18 mouse cellular contexts compared by ENCODE assay signal in the genomic region with DNA sequence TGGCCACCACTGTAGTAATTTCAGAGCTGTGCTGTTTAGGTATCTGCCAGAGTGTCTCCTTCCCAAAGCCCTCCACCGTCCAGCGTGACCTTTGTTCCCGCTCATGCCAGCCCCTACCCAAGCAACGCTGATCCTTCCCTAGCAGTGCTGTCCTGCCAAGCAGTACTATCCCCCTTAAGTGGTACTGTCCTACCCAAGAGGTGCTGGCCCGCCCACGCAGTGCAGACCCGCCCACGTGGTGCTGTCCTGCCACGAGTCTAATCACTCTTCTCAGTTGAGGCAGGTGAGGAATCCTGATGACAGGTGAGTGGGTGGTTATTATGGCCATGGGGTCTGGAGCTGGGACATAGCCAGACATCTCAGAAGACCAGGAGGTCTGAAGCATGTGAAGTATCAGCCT. TPM values are rescaled to one million over a fixed set of nuclear protein-coding genes. Genes with fewer than 3 reads are reported as not detected.
A peak's percentile ranks its signal among the peaks of the same experiment; 100 is the strongest.
DNase-seq lines count a peak whose midpoint lies in the region; ATAC-seq lines count a peak whose summit lies in the region.
"Had no signal": no experiment of that assay in that cellular context is flagged by ENCODE, and none has a peak within 500 bp of the region (broad histone marks: within the 10 kb centered on the region; RNA-seq: fewer than 3 reads in every experiment).

No protein-coding gene starts in this region.

- ATAC-seq in cerebellum, adult (ENCODE audit: insufficient number of reproducible peaks, low FRiP score, low TSS enrichment), result no peak
- ATAC-seq in intestine, embryonic 15.5 days, result peak; percentile 20; the same call in 1 of the 2 replicates
- no peak for ATAC-seq in intestine, embryonic 16.5 days
- ATAC-seq: forebrain, embryonic 13.5 days; forebrain, postnatal 0 days; hindbrain, postnatal 0 days had no signal

- no peak overlapping the region for H3K9ac ChIP-seq in intestine, embryonic 15.5 days
- H3K9ac ChIP-seq in intestine, embryonic 16.5 days (ENCODE audit: low read depth, low read length), result no peak overlapping the region
- H3K9ac ChIP-seq: forebrain, embryonic 13.5 days; forebrain, postnatal 0 days; heart, embryonic 13.5 days had no signal

- no peaks in the 10 kb centered on the region for H3K27me3 ChIP-seq in intestine, embryonic 15.5 days (replicated peaks)
- no peaks in the 10 kb centered on the region for H3K27me3 ChIP-seq in intestine, embryonic 16.5 days (replicated peaks; ENCODE audit: control insufficient read depth, insufficient read depth, low read length)
- H3K27me3 ChIP-seq: forebrain, embryonic 13.5 days; heart, embryonic 13.5 days had no signal

- 0 out of 2 replicates have a peak, but pooled peaks cover 3% of the 10 kb centered on the region for H3K4me1 ChIP-seq in intestine, embryonic 15.5 days (replicated peaks)
- H3K4me1 ChIP-seq in intestine, embryonic 16.5 days (ENCODE audit: control insufficient read depth, insufficient read depth, low read length), result no peaks in the 10 kb centered on the region
- H3K4me1 ChIP-seq: forebrain, embryonic 13.5 days had no signal

- H3K36me3 ChIP-seq in intestine, embryonic 15.5 days, result no peaks in the 10 kb centered on the region
- H3K36me3 ChIP-seq in intestine, embryonic 16.5 days (ENCODE audit: control insufficient read depth, insufficient read depth, low read length), result no peaks in the 10 kb centered on the region
- H3K36me3 ChIP-seq: heart, embryonic 13.5 days had no signal

- no peak overlapping the region for H3K4me3 ChIP-seq in intestine, embryonic 15.5 days (replicated peaks)
- no peak overlapping the region for H3K4me3 ChIP-seq in intestine, embryonic 16.5 days (ENCODE audit: low read length)
- H3K4me3 ChIP-seq: forebrain, embryonic 13.5 days; heart, adult 2 months; heart, embryonic 13.5 days had no signal

- no peak overlapping the region for H3K27ac ChIP-seq in intestine, embryonic 15.5 days
- no peak overlapping the region for H3K27ac ChIP-seq in intestine, embryonic 16.5 days (ENCODE audit: low read length)
- H3K27ac ChIP-seq: forebrain, embryonic 13.5 days; heart, adult 2 months; heart, embryonic 13.5 days; hindbrain, postnatal 0 days had no signal

- no peak overlapping the region for H3K4me2 ChIP-seq in intestine, embryonic 15.5 days (replicated peaks)
- H3K4me2 ChIP-seq in intestine, embryonic 16.5 days (ENCODE audit: low read depth, low read length), result no peak overlapping the region
- H3K4me2 ChIP-seq: forebrain, embryonic 13.5 days; heart, embryonic 13.5 days had no signal

- no peaks in the 10 kb centered on the region for H3K9me3 ChIP-seq in intestine, embryonic 15.5 days
- no peaks in the 10 kb centered on the region for H3K9me3 ChIP-seq in intestine, embryonic 16.5 days (ENCODE audit: control insufficient read depth, low read length)
- H3K9me3 ChIP-seq: forebrain, embryonic 13.5 days; heart, embryonic 13.5 days had no signal

- peak; percentile 35 for DNase-seq in cerebellum, adult 11-12 months
- peak; percentile 5 for DNase-seq in lung, postnatal 10 days
- no peak for DNase-seq in lung, postnatal 36 days
- peak; percentile 8 for DNase-seq in 3134 (ENCODE audit: extremely low read depth, insufficient read length, low spot score)
- DNase-seq: adrenal gland, postnatal 10 days; cerebellum, adult 18-20 months; cerebellum, postnatal 14 days; embryo, embryonic 11 days; forebrain, postnatal 0 days; gastrocnemius, postnatal 14 days; heart, adult 2 months; heart, postnatal 36 days had no signal

- 48% methylated on average over 9 of the region's 9 CpGs for WGBS in intestine, embryonic 15.5 days
- WGBS in intestine, embryonic 16.5 days, result 50% methylated on average over 9 of the region's 9 CpGs

RNA-seq across cellular contexts. Expression of a gene that starts 51.7 kb away (rescaled TPM):
- polyA plus RNA-seq in intestine, embryonic 15.5 days (2015; fragmentation: Nextera tagmentation; extraction: Ambion mirVana), result 3.8 and 4.4 TPM in 2 replicates
- 5.5 and 5.9 TPM in 2 replicates for polyA plus RNA-seq in intestine, embryonic 16.5 days (2015; fragmentation: Nextera tagmentation; extraction: Ambion mirVana)
